Mouse (Mus musculus) liver (tissue): Measurements from ENCODE around the gene Pnpla2.
A peak's percentile ranks its signal among the peaks of the same experiment; 100 is the strongest.
"Not testable (repeated sequence)": the region's sequence is repeated elsewhere in the genome, so short reads cannot be mapped to it uniquely, and the experiment has no call there.

Source experiments
- DNase-seq: peaks from one replicate; pipeline ENCODE4 v3.0.0-alpha.2; 2020; ENCODE audit warnings: mixed read lengths

Gene Pnpla2

DNA sequence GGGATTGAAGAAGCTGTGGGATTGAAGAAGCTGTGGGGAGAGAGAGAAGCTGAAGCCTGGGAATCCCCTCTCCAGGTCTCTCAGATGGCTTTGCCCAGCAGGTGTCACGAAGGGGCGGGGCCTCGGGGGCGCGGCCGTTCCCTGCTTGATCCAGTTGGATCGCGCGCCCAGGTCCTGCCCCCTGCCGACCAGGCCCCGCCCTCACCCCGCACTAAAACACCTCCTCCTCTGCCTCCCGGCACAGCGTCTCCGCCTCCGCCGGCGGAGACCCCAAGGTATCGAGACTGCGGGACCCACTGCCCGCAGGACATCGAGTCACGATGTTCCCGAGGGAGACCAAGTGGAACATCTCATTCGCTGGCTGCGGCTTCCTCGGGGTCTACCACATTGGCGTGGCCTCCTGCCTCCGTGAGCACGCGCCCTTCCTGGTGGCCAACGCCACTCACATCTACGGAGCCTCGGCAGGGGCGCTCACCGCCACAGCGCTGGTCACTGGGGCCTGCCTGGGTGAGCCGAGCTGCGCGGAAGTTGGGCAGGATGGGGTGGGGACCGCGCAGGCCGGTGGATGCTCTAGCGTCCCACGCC is at the start of gene Pnpla2:
Gene Pnpla2 (plus strand): TSS at position 232 of the 585 bp plus-strand sequence.
- DNase-seq, result peak; percentile 98

DNA sequence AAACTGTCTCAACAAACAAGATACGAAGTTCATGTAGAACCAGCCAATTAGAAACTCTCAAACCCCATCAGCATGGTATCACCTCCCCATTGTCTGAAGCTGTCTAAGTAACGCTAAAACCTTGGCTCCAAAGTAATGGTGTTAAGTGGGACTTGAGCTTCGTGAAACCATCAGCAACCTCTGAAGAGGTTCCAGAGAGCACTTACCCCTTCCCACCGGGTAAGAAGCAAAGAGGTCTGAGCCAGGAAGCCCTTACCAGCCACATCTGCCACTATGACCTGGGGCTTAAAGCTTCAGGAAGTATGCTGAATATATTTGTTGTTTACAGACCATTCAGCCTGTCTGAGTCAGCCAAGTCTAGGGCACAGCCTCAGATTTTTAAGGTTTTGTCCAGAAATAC is 49.5 kb upstream of the Pnpla2 start:
- no peak for DNase-seq

- not testable (repeated sequence) for DNase-seq
Measured at GRCm38 (mm10) chr7:141407670-141408069, 47.3 kb upstream of the Pnpla2 start.

DNA sequence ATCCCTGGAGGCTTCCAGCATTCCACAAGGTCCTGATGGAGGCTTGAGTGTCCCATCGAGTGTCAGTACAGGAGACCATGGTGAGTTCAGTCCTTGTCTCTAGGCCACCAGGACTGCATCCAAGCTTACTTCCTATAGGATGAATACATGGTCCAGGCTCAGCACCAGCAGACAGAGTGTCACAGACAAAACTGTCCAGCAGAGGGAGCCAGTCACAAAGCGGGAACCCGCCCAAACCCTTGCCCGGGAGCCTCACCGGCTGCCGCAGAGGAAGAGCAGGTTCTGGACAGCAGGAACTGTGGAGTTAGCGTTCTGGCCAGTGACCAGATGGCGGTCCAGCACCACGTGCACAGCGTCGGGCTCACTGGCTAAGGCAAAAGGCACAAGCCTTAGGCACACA is 46.2 kb upstream of the Pnpla2 start:
- peak; percentile 88 for DNase-seq

DNA sequence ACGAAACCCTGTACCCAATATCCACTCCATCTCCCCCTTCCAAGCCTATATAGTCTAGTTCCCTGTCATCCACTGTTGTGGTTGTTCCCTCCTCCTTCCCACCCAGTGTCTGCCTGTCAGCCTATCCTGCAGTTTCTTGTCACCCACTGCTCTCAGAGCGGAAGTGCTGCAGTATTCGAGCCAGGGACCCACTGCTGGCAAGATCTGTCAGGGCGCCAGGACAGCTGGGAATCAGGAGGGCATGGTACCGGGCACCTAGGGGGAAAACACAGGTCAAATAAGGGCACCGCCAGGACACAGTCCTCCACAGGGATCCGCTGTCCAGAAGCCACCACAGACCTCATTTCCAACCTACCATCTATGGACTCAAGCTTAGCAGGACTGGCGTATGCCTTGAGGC is 44.4 kb upstream of the Pnpla2 start:
- DNase-seq, result no peak

DNA sequence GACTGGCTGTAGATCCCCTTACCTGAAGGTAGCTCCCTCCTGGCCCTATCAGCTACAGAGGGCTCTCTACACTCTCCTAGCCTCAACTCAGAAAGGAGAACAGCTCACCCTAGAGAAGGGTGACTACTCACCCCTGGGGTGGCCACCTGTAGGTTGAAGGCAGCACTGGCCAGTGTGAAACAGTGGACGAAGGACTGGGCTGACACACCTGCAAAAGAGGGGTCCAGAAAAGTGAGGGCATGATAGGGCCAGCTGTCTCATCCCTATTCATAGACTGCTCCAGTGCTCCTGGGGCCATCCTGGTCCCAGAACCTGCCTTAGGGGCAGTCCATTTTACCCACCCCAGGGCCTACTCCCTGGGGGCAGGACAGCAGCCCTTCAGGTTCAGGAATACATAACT is 43.3 kb upstream of the Pnpla2 start:
- DNase-seq, result no peak

DNA sequence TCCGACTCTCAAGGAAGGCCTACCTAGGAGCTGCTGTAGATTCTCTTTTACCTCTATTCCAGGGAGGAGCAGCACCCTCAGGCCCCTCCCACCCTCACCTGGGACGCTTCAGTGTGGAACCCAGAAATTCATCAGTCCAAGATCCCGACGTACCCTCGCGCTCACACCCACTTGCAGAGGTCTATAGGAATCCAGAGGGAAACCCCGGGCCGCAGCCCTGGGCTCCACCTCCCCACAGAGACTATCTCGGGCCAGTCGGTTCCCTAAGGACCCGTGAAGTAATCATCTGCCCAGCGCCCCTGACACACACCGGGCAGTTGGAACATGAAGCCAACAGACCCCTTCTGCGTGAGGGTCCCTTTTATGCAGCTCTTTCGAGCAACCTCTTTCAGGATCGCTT is 41.7 kb upstream of the Pnpla2 start:
- peak; percentile 45 for DNase-seq

- DNase-seq, result peak; percentile 100
Measured at GRCm38 (mm10) chr7:141413809-141414584, 41.0 kb upstream of the Pnpla2 start, which contains the start of gene Gatd1. Gatd1 (minus strand) TSS chr7:141414136.

DNA sequence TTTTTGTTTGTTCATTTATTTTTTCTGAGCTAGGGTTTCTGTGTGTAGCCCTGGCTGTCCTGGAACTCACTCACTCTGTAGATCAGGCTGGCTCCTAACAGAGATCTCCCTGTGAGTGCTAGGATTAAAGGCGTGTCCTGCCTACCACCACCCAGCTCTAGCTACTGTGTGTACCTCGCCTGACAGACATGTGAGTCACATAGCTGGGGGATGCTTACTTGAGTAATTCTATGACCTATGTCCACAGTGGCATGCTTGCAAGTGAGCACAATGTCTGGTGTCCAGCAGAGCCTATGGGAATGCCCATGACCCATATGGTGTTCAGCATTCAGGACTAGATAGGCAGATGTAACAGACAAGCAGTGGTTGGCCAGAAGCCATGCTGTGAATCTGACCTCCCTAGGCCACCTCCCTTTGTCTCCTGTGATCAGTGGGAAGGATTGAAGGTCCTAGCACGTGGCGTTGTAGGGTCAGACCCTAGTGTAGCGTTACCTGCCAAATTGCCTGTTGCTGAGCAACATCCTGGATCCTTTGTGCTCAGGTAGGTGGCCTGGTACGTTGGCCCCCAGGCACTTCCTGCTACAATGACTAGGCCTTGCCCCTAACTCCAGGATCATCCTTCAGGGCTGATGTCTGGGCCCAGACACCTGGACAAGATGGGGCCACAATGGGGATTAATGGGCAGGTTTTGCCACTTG is 38.7 kb upstream of the Pnpla2 start:
- DNase-seq, result no peak

- no peak for DNase-seq
Measured at GRCm38 (mm10) chr7:141417731-141418681, 37.0 kb upstream of the Pnpla2 start.

DNA sequence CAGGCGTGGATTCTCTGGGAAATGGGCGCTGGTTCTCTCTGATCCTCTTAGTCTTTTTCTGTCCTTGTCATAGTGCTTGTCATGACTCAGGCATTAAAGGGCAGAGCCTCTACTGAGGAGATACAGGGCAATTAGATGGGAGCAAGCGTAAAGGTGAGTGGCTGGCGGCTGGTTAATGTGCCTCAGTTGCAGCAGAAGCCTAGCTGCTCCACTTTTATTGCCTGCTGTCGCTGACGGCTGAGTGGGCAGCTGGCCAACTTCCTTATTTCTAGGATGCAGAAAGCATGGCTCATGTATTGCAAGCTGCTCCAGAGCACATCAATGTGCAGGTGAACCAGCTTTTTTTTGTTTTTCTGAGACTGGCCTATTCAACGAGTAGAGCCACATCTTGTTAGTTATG is 36.0 kb upstream of the Pnpla2 start:
- DNase-seq, result no peak

DNA sequence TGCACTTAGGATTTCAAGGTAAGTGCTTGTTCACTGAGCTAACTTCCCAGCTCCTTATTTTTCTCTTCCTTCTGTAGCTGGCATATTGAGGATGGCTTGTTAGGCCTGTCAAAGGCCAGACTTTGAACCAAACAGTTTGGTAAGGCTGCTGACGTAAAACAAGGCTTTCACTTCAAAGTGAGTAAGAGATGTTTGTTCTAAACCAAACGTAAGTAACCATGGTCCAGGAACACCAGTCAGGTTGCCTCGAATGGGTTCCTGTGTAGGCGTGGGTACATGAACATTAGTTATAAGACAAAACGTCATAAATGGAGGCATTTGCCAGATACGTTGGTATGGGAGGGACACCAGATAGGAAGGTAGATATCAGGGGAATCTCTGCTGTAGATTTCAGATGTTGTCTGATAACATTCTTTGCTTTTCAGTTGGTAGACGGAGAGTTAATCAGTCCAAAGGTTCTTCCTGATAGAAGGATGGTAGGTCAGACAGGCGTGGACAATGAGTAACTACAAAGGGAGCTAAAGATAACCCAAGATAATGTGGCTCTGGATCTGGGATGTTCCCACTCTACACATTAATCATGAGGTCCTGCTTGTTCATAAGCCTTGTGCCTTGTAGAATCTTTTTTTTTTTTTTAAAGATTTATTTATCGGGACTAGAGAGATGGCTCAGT is 34.8 kb upstream of the Pnpla2 start:
- DNase-seq, result no peak

- no peak for DNase-seq
Measured at GRCm38 (mm10) chr7:141423811-141424210, 31.2 kb upstream of the Pnpla2 start.

GRCm38 (mm10) chr7:141426948-141427730 is 27.9 kb upstream of the Pnpla2 start:
- no peak for DNase-seq

GRCm38 (mm10) chr7:141428701-141429100 is 26.3 kb upstream of the Pnpla2 start:
- no peak for DNase-seq

DNA sequence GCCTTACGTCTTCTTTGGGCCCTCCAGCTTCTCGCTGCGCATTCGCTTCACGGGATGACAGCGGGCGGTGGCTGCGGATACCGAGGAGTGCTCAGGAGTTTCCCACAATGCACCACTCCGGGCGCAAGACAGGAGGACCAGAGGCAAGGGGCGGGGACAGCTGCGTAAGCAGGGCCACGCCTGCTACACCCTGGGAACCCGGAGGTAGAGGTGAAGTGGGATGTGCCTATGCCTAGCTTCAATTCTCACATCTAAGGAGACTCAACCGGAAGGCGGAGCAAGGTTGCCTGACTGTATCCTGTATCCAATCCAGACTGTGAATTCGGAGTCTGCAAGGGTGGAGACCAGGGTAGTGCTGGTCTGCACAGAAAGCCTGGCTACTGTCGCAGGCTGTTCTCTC is 25.7 kb upstream of the Pnpla2 start, which contains the start of gene Cend1:
Gene Cend1 (minus strand): TSS at position 182 of the 400 bp plus-strand sequence.
- peak; percentile 63 for DNase-seq

DNA sequence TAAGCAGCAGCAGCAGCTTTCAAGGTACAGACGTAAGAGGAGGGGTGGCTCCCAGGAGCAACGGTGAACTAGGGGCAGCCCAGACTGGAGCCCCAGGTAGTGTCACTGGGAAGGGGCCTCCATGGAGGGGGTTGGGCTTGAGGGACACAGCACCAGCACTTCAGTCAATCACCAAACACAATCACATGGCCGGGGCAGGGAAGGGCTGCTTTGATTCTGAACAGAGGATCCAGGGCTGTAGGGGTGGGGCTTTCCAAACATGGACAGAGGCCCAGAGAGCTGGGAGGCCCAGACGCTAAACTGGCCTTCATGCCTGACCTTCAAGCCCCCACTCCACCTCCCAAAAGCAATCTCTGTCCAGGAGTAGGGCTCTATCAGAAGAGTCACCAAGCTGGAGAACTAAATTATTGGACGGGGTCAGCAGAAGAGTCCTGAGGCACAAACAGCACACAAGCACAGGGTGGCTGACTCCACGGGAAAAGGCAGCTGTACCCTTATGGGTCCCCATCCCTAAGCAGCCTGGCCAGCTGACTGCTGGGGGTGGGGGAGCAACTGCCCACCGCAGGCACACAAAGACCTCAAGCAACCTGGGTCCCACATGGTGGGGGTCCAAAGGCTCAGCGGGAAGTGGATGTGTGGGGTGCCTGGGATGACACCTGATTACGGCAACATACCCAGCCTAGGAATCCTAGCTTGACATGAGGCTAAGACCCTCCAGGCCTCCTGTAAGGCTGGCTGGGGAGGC is 25.0 kb upstream of the Pnpla2 start:
- DNase-seq, result no peak

GRCm38 (mm10) chr7:141430585-141431240 is 24.3 kb upstream of the Pnpla2 start:
- no peak for DNase-seq

GRCm38 (mm10) chr7:141431434-141432185 is 23.4 kb upstream of the Pnpla2 start:
- no peak for DNase-seq
